Mouse (Mus musculus) cerebellum, adult 9-10 months (tissue): Measurements from ENCODE around the gene Camkk2.
A peak's percentile ranks its signal among the peaks of the same experiment; 100 is the strongest.

ENCODE experiments used
- DNase-seq: peaks from one replicate; pipeline ENCODE4 v3.0.0; 2022

Gene Camkk2

DNA sequence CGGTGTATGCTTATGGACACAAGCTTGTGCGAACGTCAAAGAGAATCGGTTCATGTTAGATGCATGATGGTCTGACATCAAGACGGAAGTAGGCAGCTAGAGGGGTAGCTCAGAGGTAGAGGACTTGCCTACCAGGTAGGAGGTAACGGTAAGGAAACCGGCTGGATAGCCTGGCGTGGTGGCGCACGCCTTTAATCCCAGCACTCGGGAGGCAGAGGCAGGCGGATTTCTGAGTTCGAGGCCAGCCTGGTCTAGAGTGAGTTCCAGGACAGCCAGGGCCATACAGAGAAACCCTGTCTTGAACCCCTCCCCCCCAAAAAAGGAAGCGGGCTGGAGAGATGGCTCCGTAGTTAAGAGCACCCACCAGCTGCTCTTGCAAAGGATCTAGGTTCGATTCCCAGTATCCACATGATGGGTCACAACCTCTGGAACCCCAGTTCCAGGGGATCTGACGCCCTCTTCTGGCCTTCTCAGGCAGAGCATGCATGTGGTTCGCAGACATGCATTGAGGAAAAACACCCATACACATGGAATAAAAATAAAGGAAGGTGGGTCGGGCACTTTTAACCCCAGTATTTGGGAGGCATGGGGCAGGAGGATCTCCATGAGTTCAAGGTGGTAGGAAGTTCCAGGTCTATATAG lies 1.7 kb upstream of the Camkk2 start:
- DNase-seq, result no peak

- no peak for DNase-seq
Measured at GRCm38 (mm10) chr5:122778231-122779226, 680 bp downstream of the Camkk2 start.

DNA sequence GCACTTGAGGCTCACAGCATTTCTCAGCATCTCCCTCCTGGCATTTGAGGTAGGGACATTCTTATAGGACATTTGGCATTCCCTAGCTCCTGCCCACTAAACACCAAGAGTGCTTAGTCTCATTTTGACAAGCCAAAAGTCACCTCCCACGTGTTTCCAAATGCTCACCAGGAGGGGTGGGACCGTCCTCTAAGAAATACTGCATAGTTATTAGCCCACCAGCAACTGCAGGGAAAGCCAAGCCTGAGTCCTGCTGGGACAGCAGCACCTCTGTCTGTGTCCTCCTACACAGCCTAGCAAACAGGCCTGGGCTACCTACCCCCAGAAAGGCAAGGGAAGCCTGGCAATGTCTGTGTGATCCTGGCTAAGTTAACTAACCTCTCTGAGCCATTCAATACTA lies 1.9 kb downstream of the Camkk2 start:
- DNase-seq, result no peak

DNA sequence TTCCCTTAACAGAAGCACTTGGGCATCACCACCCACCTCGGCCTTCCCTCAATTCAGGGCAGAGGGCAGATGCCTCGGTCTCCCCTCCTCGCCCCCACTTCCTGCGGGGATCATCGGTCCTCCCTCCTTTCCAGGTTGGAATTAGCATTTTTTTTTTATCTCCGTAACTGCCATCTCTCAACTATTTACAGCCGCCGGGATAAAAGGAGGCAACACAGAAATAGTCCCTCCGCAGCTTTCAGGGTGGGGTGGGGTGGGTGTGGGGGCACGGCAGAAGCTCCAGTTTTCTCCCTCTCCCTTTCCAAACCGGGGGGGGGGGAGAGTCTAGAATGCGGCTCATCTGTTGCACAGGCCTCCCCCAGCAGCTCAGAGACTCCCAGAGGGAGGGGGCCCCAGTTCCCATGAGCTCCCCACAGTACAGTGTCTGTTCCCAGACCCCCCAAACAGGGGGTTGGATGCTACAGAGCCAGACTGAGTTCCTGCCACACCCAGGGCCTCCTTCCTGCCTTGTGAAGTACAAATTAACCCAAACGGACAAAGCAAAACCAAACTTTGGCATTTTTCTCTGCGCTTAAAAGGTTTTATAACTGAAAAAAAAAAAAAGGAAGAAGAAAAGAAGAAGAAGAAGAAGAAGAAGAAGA lies 3.4 kb downstream of the Camkk2 start:
- no peak for DNase-seq

DNA sequence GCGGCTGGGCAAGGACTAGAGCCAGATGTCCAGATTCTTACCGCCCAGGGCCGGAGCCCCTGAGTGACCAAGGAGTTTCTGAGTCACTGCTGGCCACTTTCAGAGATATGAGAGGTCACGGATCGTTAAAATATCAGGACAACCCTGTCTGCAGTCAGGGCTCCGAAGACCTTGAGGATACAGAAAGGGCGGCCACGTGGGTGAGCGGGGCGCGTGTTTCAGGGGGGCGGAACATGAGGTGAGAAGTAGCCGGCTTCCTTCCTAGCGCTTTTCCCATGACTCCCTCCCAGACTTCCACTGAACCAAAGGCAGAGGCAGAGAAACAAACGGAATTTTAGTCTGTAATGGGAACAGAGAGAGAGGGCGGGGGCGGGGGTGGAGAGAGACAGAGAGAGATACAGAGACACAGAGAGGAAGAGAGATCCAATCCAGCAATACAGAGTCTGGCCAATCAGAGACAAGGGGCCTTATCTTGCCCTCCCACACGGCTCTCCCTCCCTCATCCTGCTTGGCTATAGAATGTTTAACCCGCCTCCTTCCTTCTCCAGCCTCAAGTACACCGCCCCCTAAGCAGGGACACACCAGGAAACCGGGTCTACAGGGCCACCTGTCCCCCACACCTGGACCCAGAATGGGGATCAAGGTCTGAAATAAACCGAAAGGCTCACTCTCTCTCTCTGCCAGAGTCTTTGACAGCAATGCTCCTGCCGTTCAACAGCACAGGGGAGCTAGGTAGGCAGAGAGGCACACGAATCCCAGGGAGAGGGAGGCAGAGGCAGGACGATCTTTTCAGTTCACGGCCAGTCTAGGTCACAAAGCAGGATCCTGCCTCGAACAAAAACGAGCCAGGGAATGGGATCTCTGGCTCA lies 4.2 kb downstream of the Camkk2 start:
- DNase-seq, result peak; percentile 70

DNA sequence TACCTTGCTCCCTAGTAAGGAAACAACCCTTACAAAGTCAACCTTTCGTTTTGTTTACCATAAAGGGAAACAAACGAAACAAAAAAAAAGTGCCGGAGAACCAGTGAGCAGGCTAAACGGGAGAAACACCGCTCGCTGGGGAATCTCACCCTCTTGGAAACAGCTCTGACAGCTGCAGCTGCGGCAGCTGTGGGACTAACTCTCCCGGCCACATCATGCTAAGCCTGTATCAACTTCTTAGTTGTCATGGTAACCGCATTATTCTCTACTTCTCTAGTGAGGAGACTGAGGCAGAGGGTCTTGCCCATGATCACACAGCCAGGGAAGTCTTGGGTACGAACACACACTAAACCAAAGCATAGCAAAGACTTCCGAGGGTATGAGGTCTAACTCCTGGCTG lies 5.5 kb downstream of the Camkk2 start:
- no peak for DNase-seq

GRCm38 (mm10) chr5:122771428-122771827 lies 7.8 kb downstream of the Camkk2 start:
- peak; percentile 70 for DNase-seq

GRCm38 (mm10) chr5:122770806-122771261 lies 8.4 kb downstream of the Camkk2 start:
- DNase-seq, result peak; percentile 95

GRCm38 (mm10) chr5:122770304-122770703 lies 8.9 kb downstream of the Camkk2 start:
- no peak for DNase-seq

DNA sequence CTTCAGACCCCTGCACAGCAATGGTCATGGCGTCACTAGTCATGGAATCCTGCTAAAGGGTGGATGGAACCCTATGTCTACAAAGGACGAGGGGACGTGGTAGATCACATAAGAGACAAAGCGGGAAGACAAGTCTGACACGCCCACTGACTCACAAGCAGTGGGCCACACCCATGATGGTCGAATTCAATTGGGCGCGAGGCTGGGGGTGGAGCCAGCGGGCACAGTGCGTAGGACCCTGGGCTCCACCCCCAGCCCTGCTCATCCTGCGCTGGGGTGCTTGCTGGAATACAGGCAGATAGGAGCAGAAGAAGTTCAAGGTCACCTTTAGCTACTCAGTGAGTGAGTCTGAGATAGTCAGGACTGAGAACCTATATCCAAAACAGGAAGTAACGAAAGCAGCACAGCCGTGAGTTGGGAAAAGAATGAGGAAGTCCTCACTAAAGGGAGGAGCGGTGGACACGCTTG lies 10.1 kb downstream of the Camkk2 start:
- no peak for DNase-seq

DNA sequence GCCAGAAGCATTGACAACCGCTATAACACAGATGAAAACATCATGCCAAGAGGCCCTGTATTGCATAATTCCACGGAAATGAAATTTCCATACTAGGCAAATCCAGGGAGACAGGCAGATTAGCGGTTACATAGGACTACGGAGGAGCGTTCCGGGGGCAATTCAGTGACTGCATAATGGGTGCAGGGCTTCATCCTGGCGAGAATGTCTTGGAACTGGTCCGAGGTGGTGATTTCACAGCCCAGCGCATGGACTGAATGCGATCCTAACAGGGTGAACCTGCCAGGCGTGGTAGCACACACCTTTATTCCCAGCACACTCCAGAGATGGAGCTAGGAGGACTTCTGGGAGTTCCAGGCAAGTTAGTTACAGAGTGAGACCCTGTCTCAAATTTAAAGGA lies 11.9 kb downstream of the Camkk2 start:
- no peak for DNase-seq

DNA sequence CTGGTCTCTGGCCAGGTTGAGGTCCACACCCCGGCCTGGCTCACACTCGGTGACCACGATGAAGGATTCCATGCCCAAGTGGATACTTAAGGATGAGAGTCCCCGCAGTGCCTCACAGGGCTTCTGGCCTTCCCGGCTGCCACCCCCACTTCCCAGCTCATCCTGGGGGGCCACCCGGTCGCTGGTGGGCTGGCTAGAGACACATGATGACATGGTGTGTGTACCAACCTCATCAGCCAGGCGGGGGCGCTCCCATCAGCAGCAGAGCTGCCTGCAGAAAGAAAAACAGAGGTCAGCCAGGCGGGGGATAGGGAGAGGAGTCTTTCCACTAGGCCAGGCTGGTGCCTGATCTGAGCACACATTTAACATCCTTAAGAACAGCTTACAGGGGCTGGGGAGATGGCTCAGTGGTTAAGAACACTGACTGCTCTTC lies 15.2 kb downstream of the Camkk2 start:
- DNase-seq, result peak; percentile 78

- DNase-seq, result peak; percentile 35
Measured at GRCm38 (mm10) chr5:122763271-122764031, 15.8 kb downstream of the Camkk2 start.

- DNase-seq, result peak; percentile 87
Measured at GRCm38 (mm10) chr5:122756680-122757079, 22.5 kb downstream of the Camkk2 start.

DNA sequence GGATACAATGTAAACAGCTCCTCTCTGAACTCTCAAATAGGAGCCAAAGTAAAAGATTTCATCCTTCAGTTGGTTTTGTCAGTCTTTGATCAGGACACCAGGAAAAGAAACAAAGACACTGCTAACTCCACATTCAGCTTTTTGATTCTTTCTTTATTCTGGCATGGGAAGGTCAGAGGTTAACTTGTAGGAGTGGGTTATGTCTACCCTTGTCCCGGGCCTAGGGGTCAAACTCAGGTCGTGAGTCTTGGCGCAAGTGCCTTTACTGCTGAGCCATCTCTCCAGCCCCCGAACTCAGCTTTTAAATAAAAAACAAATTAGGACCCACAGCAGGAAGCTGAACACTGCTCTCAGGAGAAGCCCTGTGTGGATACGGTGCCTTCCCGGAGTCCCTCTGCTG lies 23.1 kb downstream of the Camkk2 start:
- DNase-seq, result no peak

GRCm38 (mm10) chr5:122755620-122756019 lies 23.6 kb downstream of the Camkk2 start:
- no peak for DNase-seq

GRCm38 (mm10) chr5:122754477-122754876 lies 24.7 kb downstream of the Camkk2 start:
- no peak for DNase-seq

GRCm38 (mm10) chr5:122747950-122748349 lies 31.3 kb downstream of the Camkk2 start:
- no peak for DNase-seq

- DNase-seq, result no peak
Measured at GRCm38 (mm10) chr5:122743880-122744422, 35.3 kb downstream of the Camkk2 start.

DNA sequence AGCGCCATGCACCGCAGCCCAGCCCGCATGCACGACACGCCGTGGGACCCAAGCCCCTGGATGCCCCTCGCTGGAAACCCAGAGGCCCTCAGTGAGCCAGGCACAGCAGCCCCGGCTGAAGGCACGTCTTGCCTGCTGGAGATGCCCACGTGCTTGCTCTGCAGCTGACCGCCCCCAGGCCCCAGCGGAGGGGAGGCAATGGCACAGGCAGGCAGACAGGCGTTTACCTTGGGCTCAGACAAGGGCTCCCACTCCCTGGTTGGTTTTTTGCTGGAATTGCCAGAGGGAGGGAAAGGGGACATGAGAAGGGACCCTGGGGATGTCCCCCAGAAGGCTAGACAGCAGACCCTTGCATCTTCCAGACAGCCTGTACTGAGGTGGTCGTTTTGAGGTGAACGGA lies 42.4 kb downstream of the Camkk2 start:
- DNase-seq, result no peak

- no peak for DNase-seq
Measured at GRCm38 (mm10) chr5:122735853-122736252, 43.4 kb downstream of the Camkk2 start.
